Mouse (Mus musculus) kidney, embryonic 16.5 days (tissue): ENCODE data around the gene Gm4881. TPM values are rescaled to one million over a fixed set of nuclear protein-coding genes. Genes with fewer than 3 reads are reported as not detected.

Experiments
- ATAC-seq: fragments of 200-750 bp; cut with Nextera tagmentation; 2 replicates; pipeline ENCODE4 v1.8.0; 2017; ENCODE audit warnings: moderate TSS enrichment; ENCODE audit not compliant: low FRiP score, low TSS enrichment
- H3K27ac ChIP-seq: fragments of 300-500 bp; sonication (generic); 2 replicates; pipeline ENCODE4 v1.5.1; 2014; ENCODE audit warnings: low read length
- H3K27me3 ChIP-seq: fragments of 300-500 bp; sonication (generic); 2 replicates; pipeline ENCODE4 v1.6.1; 2014; ENCODE audit warnings: low read length, control low read depth, mixed read lengths; ENCODE audit not compliant: insufficient read depth
- H3K36me3 ChIP-seq: fragments of 300-500 bp; sonication (generic); 2 replicates; pipeline ENCODE4 v1.6.1; 2014; ENCODE audit warnings: low read length, control low read depth, mixed read lengths; ENCODE audit not compliant: insufficient read depth
- H3K4me1 ChIP-seq: fragments of 300-500 bp; sonication (generic); 2 replicates; pipeline ENCODE4 v1.6.1; 2014; ENCODE audit warnings: low read length, control low read depth, mixed read lengths; ENCODE audit not compliant: insufficient read depth
- H3K4me2 ChIP-seq: fragments of 300-500 bp; sonication (generic); replicated peaks from 2 replicates; pipeline ENCODE4 v1.6.1; 2014; ENCODE audit warnings: low read depth, low read length
- H3K4me3 ChIP-seq: fragments of 300-500 bp; sonication (generic); 2 replicates; pipeline ENCODE4 v1.5.1; 2014; ENCODE audit warnings: mild to moderate bottlenecking, low read length
- H3K9ac ChIP-seq: fragments of 300-500 bp; sonication (generic); replicated peaks from 2 replicates; pipeline ENCODE4 v1.6.1; 2014; ENCODE audit warnings: low read length
- H3K9me3 ChIP-seq: fragments of 300-500 bp; sonication (generic); 2 replicates; pipeline ENCODE4 v1.6.1; 2016; ENCODE audit warnings: low read length, control low read depth
- WGBS: fragments of 180-500 bp; shearing (Covaris S2); extraction: QIAGEN DNeasy Blood & Tissue Kit; methylation state at CpG from one replicate; pipeline ENCODE4 v1.1.7; 2014; 5-methylcytosine and 5-hydroxymethylcytosine counted together
- polyA plus RNA-seq: library from polyadenylated mRNA; unstranded; fragments of >200 nt; fragmentation: Nextera tagmentation; extraction: Ambion mirVana; gene quantifications from 2 replicates; pipeline ENCODE4 v1.2.1, GENCODE M21; 2015

Gene Gm4881
- polyA plus RNA-seq, result not detected in 2 replicates

DNA sequence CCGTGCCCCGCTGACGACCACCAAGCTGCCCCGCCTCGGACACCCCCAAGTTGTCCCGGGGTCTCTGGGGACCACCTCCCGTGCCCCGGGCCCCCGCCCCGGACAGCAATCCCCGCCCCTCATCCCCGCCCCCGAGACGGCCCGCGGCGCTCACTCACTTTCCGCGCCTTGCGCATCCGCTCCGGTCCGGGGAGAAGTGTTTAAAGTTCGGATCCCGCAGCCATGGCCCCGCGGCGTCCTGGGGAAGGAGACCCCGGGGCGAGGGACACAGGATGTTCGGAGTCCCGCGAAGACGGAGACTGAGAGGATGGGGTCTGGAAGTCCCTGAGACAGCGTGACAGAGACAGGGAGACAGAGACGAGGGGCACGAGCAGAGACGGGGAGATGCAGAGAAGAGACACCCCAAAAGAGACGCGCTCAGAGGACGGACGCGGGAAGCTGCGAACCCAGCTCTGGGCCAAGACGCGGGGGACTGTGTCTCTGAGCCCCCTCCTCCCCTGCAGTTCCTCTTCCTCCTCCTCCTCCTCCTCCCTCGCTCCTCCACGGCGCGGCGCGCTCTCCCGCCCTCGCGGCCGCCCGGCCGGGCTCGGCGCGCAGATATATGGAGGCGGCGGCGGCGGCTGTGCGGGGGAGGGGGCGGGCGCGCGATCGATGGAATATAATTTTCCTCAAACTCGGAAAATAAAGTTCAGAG is at the start of gene Gm4881:
Gene Gm4881, minus strand, starts transcription at position 238 of the 694 bp plus-strand sequence.
- no peak for ATAC-seq
- Histone ChIP-seq H3K4me2 (peak within 1 kb of the TSS; percentile 59), H3K9me3 (no peaks in the 10 kb centered on the region), H3K27me3 (peaks cover 90% of the 10 kb centered on the region), H3K9ac (no peak within 1 kb of the TSS), H3K4me1 (peaks cover 9% of the 10 kb centered on the region), H3K4me3 (peak within 1 kb of the TSS; percentile 45), H3K36me3 (no peaks in the 10 kb centered on the region), H3K27ac (no peak within 1 kb of the TSS)
- under 1% methylated on average over 70 of the region's 72 CpGs for WGBS

DNA sequence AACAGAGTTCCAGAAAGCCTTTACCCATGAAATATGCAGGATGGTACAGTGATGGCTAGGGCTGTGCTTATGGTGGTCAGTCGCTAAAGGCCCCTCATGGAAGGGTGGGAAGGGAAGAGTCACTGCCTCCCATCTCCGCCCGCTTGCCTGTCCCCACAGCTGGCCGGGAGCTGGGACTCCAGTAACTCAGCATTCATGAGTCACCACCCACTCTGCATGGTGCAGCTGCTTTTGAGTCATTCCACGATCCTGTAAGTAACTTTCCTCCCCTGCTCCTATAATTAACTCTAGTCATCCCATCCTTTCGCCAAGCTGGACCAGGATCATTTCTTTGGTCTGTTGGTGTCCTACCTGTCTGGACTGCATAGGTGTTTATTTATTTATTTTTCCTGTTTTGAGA is 48.8 kb upstream of the Gm4881 start:
- H3K4me3 ChIP-seq, result no peak overlapping the region
- no peaks in the 10 kb centered on the region for H3K9me3 ChIP-seq
- no peaks in the 10 kb centered on the region for H3K4me1 ChIP-seq
- H3K4me2 ChIP-seq, result no peak overlapping the region
- H3K27ac ChIP-seq, result no peak overlapping the region
- 66% methylated on average over 6 of the region's 6 CpGs for WGBS
- no peak for ATAC-seq
- H3K27me3 ChIP-seq, result no peaks in the 10 kb centered on the region
- no peak overlapping the region for H3K9ac ChIP-seq
- no peaks in the 10 kb centered on the region for H3K36me3 ChIP-seq

- Histone ChIP-seq H3K9ac (no peak overlapping the region), H3K9me3 (no peaks in the 10 kb centered on the region), H3K27ac (no peak overlapping the region), H3K4me2 (no peak overlapping the region), H3K27me3 (no peaks in the 10 kb centered on the region), H3K36me3 (no peaks in the 10 kb centered on the region), H3K4me1 (no peaks in the 10 kb centered on the region), H3K4me3 (no peak overlapping the region)
- no peak for ATAC-seq
- WGBS, result 88% methylated on average over 8 of the region's 8 CpGs
Observed at GRCm38 (mm10) chr7:24990478-24990877, 46.2 kb upstream of the Gm4881 start.

DNA sequence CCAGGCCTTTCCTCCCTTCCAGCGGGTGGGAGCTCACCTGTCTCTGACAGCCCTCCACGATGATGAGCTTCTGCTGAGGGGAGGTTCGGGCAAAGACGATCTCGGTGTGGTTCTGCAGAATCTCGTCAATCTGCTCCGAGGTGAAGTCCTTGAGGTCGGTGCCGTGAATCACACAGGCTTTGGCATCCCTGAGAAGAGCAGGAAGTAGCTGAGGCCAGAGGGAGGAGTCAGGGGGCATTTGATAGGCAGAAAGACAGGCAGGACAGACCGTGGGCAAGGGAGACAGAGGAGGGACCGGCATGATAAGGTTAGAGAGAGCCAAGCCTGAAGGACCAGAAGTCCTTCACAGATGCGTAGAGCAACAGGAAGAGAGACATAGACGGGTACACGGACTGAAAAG is 43.6 kb upstream of the Gm4881 start:
- H3K27me3 ChIP-seq, result no peaks in the 10 kb centered on the region
- no peaks in the 10 kb centered on the region for H3K4me1 ChIP-seq
- H3K9ac ChIP-seq, result no peak overlapping the region
- H3K36me3 ChIP-seq, result no peaks in the 10 kb centered on the region
- no peaks in the 10 kb centered on the region for H3K9me3 ChIP-seq
- WGBS, result 84% methylated on average over 14 of the region's 14 CpGs
- H3K27ac ChIP-seq, result no peak overlapping the region
- ATAC-seq, result no peak
- H3K4me3 ChIP-seq, result no peak overlapping the region
- no peak overlapping the region for H3K4me2 ChIP-seq

GRCm38 (mm10) chr7:24985799-24986198 is 41.5 kb upstream of the Gm4881 start:
- Histone ChIP-seq H3K4me1 (no peaks in the 10 kb centered on the region), H3K27me3 (no peaks in the 10 kb centered on the region), H3K36me3 (no peaks in the 10 kb centered on the region), H3K9me3 (no peaks in the 10 kb centered on the region), H3K4me3 (no peak overlapping the region), H3K27ac (no peak overlapping the region), H3K9ac (no peak overlapping the region), H3K4me2 (no peak overlapping the region)
- 73% methylated on average over 5 of the region's 5 CpGs for WGBS
- no peak for ATAC-seq

DNA sequence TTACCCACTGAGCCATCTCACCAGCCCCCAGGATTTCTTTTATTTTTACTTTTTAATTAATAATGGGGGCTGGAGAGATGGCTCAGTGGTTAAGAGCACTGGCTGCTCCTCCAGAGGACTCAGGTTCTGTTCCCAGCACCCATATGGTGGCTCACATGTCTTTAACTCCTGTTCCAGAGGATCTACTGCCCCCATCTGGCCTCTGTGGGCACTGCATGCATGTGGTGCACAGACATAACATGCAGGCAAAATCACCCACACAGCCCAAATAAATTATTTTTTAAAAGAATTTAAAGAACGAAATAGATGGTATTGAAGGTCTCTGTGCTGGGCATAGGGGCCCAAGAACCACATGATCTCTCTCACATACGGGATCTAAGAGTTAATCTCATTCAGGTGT is 40.0 kb upstream of the Gm4881 start:
- H3K4me2 ChIP-seq, result no peak overlapping the region

DNA sequence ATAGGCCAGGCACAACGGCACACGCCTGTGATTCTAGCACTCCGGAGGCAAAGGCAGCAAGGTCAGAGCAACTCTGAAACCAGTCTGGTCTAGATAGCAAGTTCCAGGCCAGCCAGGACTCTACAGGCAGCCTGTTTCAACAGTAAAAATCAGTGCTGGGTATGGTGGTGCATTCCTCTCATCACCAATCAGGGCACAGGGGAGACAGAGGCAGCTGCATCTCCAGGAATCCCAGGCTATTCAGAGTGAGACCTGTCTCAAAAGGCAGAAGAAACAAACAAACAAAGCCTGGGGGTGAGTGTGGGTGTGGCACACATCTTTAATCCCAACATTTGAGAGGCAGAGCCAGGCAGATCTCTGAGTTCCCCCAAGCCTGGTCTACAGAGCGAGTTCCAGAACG is 39.1 kb upstream of the Gm4881 start:
- Histone ChIP-seq H3K4me1 (no peaks in the 10 kb centered on the region), H3K9ac (no peak overlapping the region), H3K36me3 (no peaks in the 10 kb centered on the region), H3K9me3 (no peaks in the 10 kb centered on the region), H3K4me2 (no peak overlapping the region), H3K4me3 (no peak overlapping the region), H3K27ac (no peak overlapping the region), H3K27me3 (no peaks in the 10 kb centered on the region)
- no peak for ATAC-seq
- 86% methylated on average over 5 of the region's 5 CpGs for WGBS

More for the DNA sequence above, 40.0 kb upstream of the Gm4881 start:
- Histone ChIP-seq H3K9me3 (no peaks in the 10 kb centered on the region), H3K4me3 (no peak overlapping the region), H3K9ac (no peak overlapping the region), H3K27me3 (no peaks in the 10 kb centered on the region), H3K36me3 (no peaks in the 10 kb centered on the region), H3K27ac (no peak overlapping the region), H3K4me1 (no peaks in the 10 kb centered on the region)
- ATAC-seq, result no peak
- 91% methylated on average over 2 of the region's 2 CpGs for WGBS

DNA sequence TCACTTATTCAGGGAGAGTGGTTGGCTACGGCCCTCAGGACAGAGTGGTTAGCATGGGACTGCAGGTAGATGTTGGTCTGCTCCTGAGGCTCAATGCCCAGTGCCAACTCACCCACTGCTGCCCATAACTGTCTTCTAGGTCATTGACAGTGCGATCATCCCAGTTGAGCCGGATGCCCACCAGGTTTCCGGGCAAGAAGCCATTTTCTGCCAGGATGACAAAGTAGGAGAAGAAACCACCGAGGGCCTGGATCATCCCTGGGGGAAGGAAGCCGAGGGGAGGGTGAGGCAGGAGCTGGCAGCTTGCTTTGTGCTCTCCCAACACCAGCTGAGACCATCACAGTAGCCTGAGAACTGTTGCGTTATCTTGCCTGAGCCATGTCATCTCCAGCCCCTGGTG is 36.1 kb upstream of the Gm4881 start:
- 77% methylated on average over 7 of the region's 7 CpGs for WGBS
- ATAC-seq, result no peak
- no peak overlapping the region for H3K4me3 ChIP-seq

GRCm38 (mm10) chr7:24978781-24979180 is 34.5 kb upstream of the Gm4881 start:
- Histone ChIP-seq H3K9ac (no peak overlapping the region), H3K4me1 (no peaks in the 10 kb centered on the region), H3K4me2 (no peak overlapping the region), H3K9me3 (no peaks in the 10 kb centered on the region), H3K27ac (no peak overlapping the region), H3K36me3 (no peaks in the 10 kb centered on the region), H3K27me3 (no peaks in the 10 kb centered on the region), H3K4me3 (no peak overlapping the region)
- WGBS, result 89% methylated on average over 7 of the region's 7 CpGs
- no peak for ATAC-seq

More for the DNA sequence above, 36.1 kb upstream of the Gm4881 start:
- Histone ChIP-seq H3K4me1 (no peaks in the 10 kb centered on the region), H3K9ac (no peak overlapping the region), H3K9me3 (no peaks in the 10 kb centered on the region), H3K27me3 (no peaks in the 10 kb centered on the region), H3K4me2 (no peak overlapping the region), H3K36me3 (no peaks in the 10 kb centered on the region), H3K27ac (no peak overlapping the region)

- Histone ChIP-seq H3K4me1 (peaks cover 8% of the 10 kb centered on the region), H3K27ac (no peak overlapping the region), H3K9ac (no peak overlapping the region), H3K36me3 (no peaks in the 10 kb centered on the region), H3K4me3 (no peak overlapping the region), H3K4me2 (no peak overlapping the region), H3K9me3 (no peaks in the 10 kb centered on the region), H3K27me3 (no peaks in the 10 kb centered on the region)
- 30% methylated on average over 9 of the region's 9 CpGs for WGBS
- ATAC-seq, result no peak
Observed at GRCm38 (mm10) chr7:24974893-24975595, 30.8 kb upstream of the Gm4881 start.
